Mouse (Mus musculus) cerebellum, adult 11-12 months (tissue): ENCODE results near the gene Scamp1.

Experiments used
- DNase-seq: peaks from one replicate; pipeline ENCODE4 v3.0.0; 2022

The Scamp1 gene

GRCm38 (mm10) chr13:94173633-94174576 lies 111.8 kb downstream of the Scamp1 start:
- DNase-seq: peak; percentile 71

- DNase-seq: peak; percentile 47
These were observed 112.9 kb downstream of the Scamp1 start for GRCm38 (mm10) chr13:94172533-94173310.

GRCm38 (mm10) chr13:94171612-94172011 lies 114.0 kb downstream of the Scamp1 start:
- no peak for DNase-seq

GRCm38 (mm10) chr13:94169325-94169916 lies 116.2 kb downstream of the Scamp1 start:
- no peak for DNase-seq

- DNase-seq: no peak
These were observed 117.3 kb downstream of the Scamp1 start for GRCm38 (mm10) chr13:94168319-94168718.

- DNase-seq: no peak
These were observed 121.2 kb downstream of the Scamp1 start for GRCm38 (mm10) chr13:94164501-94164900.

- DNase-seq: no peak
These were observed 126.0 kb downstream of the Scamp1 start for GRCm38 (mm10) chr13:94159478-94160220.

GRCm38 (mm10) chr13:94158864-94159477 lies 126.7 kb downstream of the Scamp1 start:
- no peak for DNase-seq

- DNase-seq: no peak
These were observed 129.8 kb downstream of the Scamp1 start for GRCm38 (mm10) chr13:94155657-94156429.

GRCm38 (mm10) chr13:94154512-94155296 lies 131.0 kb downstream of the Scamp1 start:
- no peak for DNase-seq

- no peak for DNase-seq
These were observed 132.0 kb downstream of the Scamp1 start for GRCm38 (mm10) chr13:94153658-94154057.

- DNase-seq: no peak
These were observed 132.8 kb downstream of the Scamp1 start for GRCm38 (mm10) chr13:94152836-94153235.
